Mouse (Mus musculus) kidney, adult 8-10 months (tissue): ENCODE results near the gene Xirp2.

Experiments
- DNase-seq, 2 experiments: peaks; one replicate each; pipeline ENCODE4 v3.0.0; 2022

Xirp2 gene

DNA sequence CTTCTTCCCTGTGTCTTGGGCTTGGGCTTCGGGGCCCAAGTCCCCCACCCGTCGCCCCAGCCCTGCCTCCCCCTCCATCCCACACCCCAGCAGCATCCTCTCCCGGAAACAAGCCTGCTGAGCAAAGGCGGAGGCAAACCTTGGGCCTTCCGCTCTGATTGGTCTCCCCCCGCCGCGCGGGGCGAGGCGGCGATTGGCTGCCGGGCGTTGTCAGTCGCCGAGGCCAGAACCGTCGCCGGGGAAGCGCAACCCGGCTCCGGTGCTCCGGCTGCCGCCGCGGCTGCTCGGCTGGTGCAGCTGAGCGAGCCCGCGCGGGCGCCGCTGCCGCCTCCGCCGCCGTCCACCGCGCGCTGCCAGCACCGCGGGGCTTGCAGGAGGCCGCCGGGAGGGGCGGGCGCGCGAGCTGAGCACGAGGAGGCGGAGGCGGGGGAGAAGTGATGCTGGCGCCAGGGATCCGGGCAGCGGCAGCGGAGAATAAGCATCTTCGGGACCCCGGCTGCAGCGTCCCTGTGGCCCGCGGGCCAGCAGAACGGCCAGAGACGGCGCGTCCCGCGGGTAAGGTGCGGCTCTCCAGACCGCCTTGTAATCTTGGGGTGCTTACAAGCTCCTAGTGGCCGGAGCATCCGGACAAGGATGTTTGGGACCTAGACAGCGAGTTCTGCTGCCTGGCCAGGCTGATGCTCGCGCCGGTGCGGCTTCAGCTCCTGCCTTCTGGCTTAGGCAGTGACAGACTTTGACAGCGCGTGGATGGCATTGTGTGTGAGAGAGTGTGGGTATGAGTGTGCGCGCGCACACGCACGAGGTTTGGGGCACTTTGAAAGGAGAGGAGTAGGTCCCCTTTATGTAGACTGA lies 119.9 kb downstream of the Xirp2 start, which contains the start of gene B3galt1:
Gene B3galt1, plus strand, starts transcription at position 392 of the 852 bp plus-strand sequence.
- peak; percentile 11 to 38 for DNase-seq

- DNase-seq: no peak
Measured at GRCm38 (mm10) chr2:67566566-67566965, 120.8 kb downstream of the Xirp2 start.

- DNase-seq: no peak
Measured at GRCm38 (mm10) chr2:67567141-67567680, 121.4 kb downstream of the Xirp2 start.
